8 mouse cellular contexts compared by ENCODE assay signal in the genomic region with DNA sequence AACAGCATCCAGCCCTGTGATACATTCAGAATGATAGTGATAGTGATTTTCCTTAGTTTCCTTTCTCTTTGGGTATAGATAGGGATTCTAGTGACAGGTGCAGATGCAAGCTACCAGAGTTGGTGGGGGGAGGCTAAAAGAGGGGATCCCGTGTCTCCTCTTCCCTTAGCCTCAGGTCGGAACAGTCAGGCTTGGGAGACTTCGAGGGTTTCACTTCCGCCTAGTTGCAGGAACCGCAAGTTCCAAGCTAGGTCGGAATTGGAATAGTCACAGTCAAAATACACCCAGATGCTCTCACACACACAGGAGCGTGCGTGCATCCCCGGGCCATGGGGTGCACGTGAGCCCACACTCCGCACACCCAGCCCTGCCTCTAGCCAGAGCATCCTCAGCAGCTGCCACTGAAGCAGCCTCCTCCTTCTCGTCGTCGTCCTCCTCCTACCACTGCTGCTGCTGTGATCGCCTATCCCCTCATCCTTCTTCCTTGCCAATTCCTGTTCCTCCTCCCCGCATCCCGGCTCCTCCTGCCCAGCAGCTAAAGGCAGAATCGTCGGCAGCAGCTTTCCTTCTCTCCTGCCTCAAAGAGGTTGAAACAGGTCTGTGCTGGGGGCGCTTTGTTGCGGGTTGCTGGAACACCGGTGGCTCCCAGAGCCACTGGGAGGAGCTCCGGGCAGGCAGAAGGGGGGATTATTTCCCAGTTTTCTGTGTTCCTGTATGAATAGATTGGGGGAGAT. TPM values are rescaled to one million over a fixed set of nuclear protein-coding genes. Genes with fewer than 3 reads are reported as not detected.
A peak's percentile ranks its signal among the peaks of the same experiment; 100 is the strongest.
DNase-seq lines count a peak whose midpoint lies in the region; ATAC-seq and TF ChIP-seq lines count a peak whose summit lies in the region.

TSS of gene Pak3 (plus strand) at position 424 of the 734 bp plus-strand sequence.

- H3K4me2 ChIP-seq in lung, embryonic 15.5 days, result peak within 1 kb of the TSS; percentile 56
- H3K4me2 ChIP-seq in neural tube, embryonic 13.5 days, result peak within 1 kb of the TSS; percentile 55

- intact Hi-C loops in left cerebral cortex, adult 2 months (cut with DNase I), result loop anchor here (1.0 kb wide), 1 partner anchor 150 kb away; no protein-coding TSS in a partner anchor

- 28% methylated on average over 23 of the region's 23 CpGs for WGBS in lung, embryonic 15.5 days
- WGBS in neural tube, embryonic 13.5 days, result 21% methylated on average over 23 of the region's 23 CpGs

- H3K9me3 ChIP-seq in lung, embryonic 15.5 days, result no peaks in the 10 kb centered on the region
- no peaks in the 10 kb centered on the region for H3K9me3 ChIP-seq in neural tube, embryonic 13.5 days

- H3K36me3 ChIP-seq in lung, embryonic 15.5 days, result no peaks in the 10 kb centered on the region
- no peaks in the 10 kb centered on the region for H3K36me3 ChIP-seq in neural tube, embryonic 13.5 days

- no peak for ATAC-seq in lung, embryonic 15.5 days (ENCODE audit: borderline replicate concordance, extremely low read depth, low FRiP score, low TSS enrichment)
- peak; percentile 92 for ATAC-seq in neural tube, embryonic 13.5 days (ENCODE audit: low read depth)

- DNase-seq in lung, postnatal 10 days, result no peak
- peak; percentile 5 for DNase-seq in cerebellum, adult 9-11 months
- peak; percentile 21 to 24 for DNase-seq in frontal cortex, postnatal 10 days (ENCODE audit: low spot score in 2 of 2)
- DNase-seq in left cerebral cortex, adult 2 months (ENCODE audit: extremely low spot score in 1 of 2, low spot score in 2 of 2), result peak; percentile 30 to 43
- DNase-seq in thymus, postnatal 36 days, result no peak
- DNase-seq in kidney, postnatal 14 days, result no peak

- peaks cover 13% of the 10 kb centered on the region for H3K27me3 ChIP-seq in lung, embryonic 15.5 days
- H3K27me3 ChIP-seq in neural tube, embryonic 13.5 days, result peaks cover 11% of the 10 kb centered on the region; the same call in 1 of the 2 replicates

- H3K4me1 ChIP-seq in lung, embryonic 15.5 days, result no peaks in the 10 kb centered on the region
- 0 out of 2 replicates have a peak, but pooled peaks cover 6% of the 10 kb centered on the region for H3K4me1 ChIP-seq in neural tube, embryonic 13.5 days (replicated peaks)

- no peak within 1 kb of the TSS for H3K27ac ChIP-seq in lung, embryonic 15.5 days
- H3K27ac ChIP-seq in left cerebral cortex, adult 2 months, result peak within 1 kb of the TSS; percentile 86
- peak within 1 kb of the TSS; percentile 90 for H3K27ac ChIP-seq in neural tube, embryonic 13.5 days (replicated peaks)

- H3K9ac ChIP-seq in lung, embryonic 15.5 days, result no peak within 1 kb of the TSS
- H3K9ac ChIP-seq in neural tube, embryonic 13.5 days, result peak within 1 kb of the TSS; percentile 77

- H3K4me3 ChIP-seq in lung, embryonic 15.5 days, result peak within 1 kb of the TSS; percentile 21
- peak within 1 kb of the TSS; percentile 52 for H3K4me3 ChIP-seq in left cerebral cortex, adult 2 months
- H3K4me3 ChIP-seq in neural tube, embryonic 13.5 days, result peak within 1 kb of the TSS; percentile 46

- TF ChIP-seq CTCF in left cerebral cortex, adult 2 months (IDR thresholded peaks at IDR 0.05), result no peak

RNA-seq across cellular contexts. Expression of gene Pak3, which starts in this region (rescaled TPM):
- polyA plus RNA-seq in lung, embryonic 15.5 days (2015; fragmentation: Nextera tagmentation; extraction: Ambion mirVana), result 9.5 and 10.9 TPM in 2 replicates
- total RNA-seq in left cerebral cortex, adult 2 months (2021), result 100 to 1,000 TPM; 130 to 133 TPM
- polyA plus RNA-seq in neural tube, embryonic 13.5 days (2015; fragmentation: Nextera tagmentation; extraction: Ambion mirVana), result 122 and 132 TPM in 2 replicates

Comparison
In these comparisons a context has a peak if more than half of its experiments do, and no peak if none do; other contexts are left out.
1. RNA of gene Pak3 (polyA plus RNA-seq): 122 to 132 TPM in neural tube, embryonic 13.5 days; 9.5 to 10.9 TPM in lung, embryonic 15.5 days; every median in the first group is over 10 times any median in the second.
2. DNase-seq: peak in cerebellum, adult 9-11 months (single experiment), frontal cortex, postnatal 10 days (2 of 2) and left cerebral cortex, adult 2 months (2 of 2); none in lung, postnatal 10 days (single experiment), thymus, postnatal 36 days (0 of 2) and kidney, postnatal 14 days (single experiment).
3. Peak in every context shown above with its lines, with median percentiles within 50 percentile points of each other: H3K4me3 ChIP-seq.